Mouse (Mus musculus): ENCODE measurements around the gene Phrf1. TPM values are rescaled to one million over a fixed set of nuclear protein-coding genes. Genes with fewer than 3 reads are reported as not detected.
A peak's percentile ranks its signal among the peaks of the same experiment; 100 is the strongest.
"Not testable (repeated sequence)": the region's sequence is repeated elsewhere in the genome, so short reads cannot be mapped to it uniquely, and the experiment has no call there.

Phrf1 gene
- polyA plus RNA-seq, 1 experiment from 2014 or later = 131 TPM

DNA sequence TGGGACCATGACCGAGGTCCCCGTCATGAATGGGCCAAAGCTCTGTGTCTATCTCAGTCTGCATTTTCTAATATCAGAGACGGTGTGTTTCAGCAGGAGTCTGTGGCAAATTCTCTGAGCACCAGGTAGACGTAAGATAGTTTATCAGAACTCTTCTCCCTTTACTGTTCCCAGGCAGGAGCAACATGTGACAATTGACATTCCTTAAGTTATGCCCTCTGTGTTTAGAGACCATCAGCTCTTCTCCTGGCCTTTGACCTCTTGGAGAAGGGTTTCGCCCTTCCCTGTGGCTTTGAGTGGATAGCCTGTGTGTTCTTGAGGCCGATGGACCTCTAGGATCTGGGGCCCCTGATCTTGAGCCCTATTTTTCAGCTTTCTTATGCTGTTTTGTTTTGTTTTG is 1.1 kb downstream of the Phrf1 start:
- H3K4me1 ChIP-seq = peaks cover 20% of the 10 kb centered on the region
- no peaks in the 10 kb centered on the region for H3K27me3 ChIP-seq (ENCODE audit: low read depth, poor library complexity, severe bottlenecking)
- peaks cover 44% of the 10 kb centered on the region for H3K36me3 ChIP-seq
- DNase-seq (ENCODE audit: low spot score) = no peak
- peak overlapping the region; percentile 98 for H3K27ac ChIP-seq
- no peaks in the 10 kb centered on the region for H3K9me3 ChIP-seq (replicated peaks)
- peak overlapping the region; percentile 99 for H3K4me3 ChIP-seq
- 68% methylated on average over 6 of the region's 6 CpGs for WGBS

DNA sequence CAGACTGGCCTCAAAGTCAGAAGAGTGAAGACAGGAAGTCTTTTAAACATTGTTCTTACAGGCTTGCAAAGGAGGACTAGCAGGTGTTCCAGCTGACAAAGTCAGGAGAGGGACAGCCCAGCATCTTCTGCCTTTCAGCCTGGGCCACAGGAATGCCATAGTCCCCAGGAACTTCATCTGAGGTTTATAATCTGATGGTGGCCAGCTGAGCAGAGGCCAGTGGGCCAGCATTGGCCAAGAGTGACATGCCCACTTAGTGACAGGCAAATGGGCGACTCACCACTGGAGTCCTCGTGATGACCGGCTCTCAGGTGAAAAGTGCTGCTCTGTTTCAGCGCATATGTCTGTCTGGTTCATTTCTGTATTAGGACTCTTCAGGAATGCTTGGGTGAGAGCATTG is 2.0 kb downstream of the Phrf1 start:
- no peak for DNase-seq (ENCODE audit: low spot score)
- H3K4me3 ChIP-seq = no peak overlapping the region
- H3K27me3 ChIP-seq (ENCODE audit: low read depth, poor library complexity, severe bottlenecking) = no peaks in the 10 kb centered on the region
- H3K36me3 ChIP-seq = peaks cover 52% of the 10 kb centered on the region
- no peaks in the 10 kb centered on the region for H3K9me3 ChIP-seq (replicated peaks)
- peaks cover 20% of the 10 kb centered on the region for H3K4me1 ChIP-seq
- 97% methylated on average over 4 of the region's 4 CpGs for WGBS
- no peak overlapping the region for H3K27ac ChIP-seq

DNA sequence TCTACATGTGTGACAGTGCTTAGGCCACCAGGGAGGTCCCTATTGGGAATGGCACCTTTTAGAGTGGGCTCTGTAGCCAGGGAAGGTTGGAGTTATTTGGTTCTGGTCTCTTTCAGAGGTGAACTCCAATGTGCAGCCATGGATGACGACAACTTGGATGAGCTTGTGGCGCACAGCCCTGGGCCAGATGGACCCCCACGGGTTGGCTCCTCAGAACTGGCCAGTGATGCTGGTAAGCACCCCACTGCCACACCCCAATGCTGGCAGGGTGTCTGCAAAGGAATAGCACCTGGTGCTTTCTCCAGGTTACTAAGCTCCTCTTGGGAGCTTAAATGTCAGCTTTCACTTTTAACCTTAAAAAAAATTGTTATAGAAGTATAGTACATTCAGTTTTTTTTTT is 2.5 kb downstream of the Phrf1 start:
- H3K4me1 ChIP-seq = peaks cover 20% of the 10 kb centered on the region
- WGBS = 94% methylated on average over 3 of the region's 3 CpGs
- no peaks in the 10 kb centered on the region for H3K9me3 ChIP-seq (replicated peaks)
- H3K4me3 ChIP-seq = no peak overlapping the region
- H3K27ac ChIP-seq = no peak overlapping the region
- DNase-seq (ENCODE audit: low spot score) = no peak
- H3K27me3 ChIP-seq (ENCODE audit: low read depth, poor library complexity, severe bottlenecking) = no peaks in the 10 kb centered on the region
- H3K36me3 ChIP-seq = peaks cover 58% of the 10 kb centered on the region

DNA sequence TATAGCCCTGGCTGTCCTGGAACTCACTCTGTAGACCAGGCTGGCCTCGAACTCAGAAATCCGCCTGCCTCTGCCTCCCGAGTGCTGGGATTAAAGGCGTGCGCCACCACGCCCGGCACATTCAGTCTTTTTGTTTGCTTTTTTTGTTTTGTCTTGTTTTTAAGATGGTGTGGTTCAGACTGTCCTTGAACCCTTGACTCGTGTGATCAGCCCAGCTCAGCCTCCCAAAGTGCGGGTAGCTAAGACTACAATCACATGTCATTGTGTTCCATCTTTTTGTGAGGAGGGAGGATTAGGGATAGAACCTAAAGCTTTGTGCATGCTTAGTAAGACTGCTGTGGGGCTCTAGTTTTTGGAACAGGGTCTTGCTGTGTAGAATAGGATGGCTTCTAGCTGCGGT is 3.0 kb downstream of the Phrf1 start:
- Histone ChIP-seq H3K4me3 (no peak overlapping the region), H3K36me3 (peaks cover 62% of the 10 kb centered on the region), H3K27ac (no peak overlapping the region), H3K27me3 (ENCODE audit: low read depth, poor library complexity, severe bottlenecking) (no peaks in the 10 kb centered on the region), H3K4me1 (peaks cover 20% of the 10 kb centered on the region), H3K9me3 (replicated peaks) (no peaks in the 10 kb centered on the region)
- DNase-seq (ENCODE audit: low spot score) = no peak
- 94% methylated on average over 10 of the region's 10 CpGs for WGBS

DNA sequence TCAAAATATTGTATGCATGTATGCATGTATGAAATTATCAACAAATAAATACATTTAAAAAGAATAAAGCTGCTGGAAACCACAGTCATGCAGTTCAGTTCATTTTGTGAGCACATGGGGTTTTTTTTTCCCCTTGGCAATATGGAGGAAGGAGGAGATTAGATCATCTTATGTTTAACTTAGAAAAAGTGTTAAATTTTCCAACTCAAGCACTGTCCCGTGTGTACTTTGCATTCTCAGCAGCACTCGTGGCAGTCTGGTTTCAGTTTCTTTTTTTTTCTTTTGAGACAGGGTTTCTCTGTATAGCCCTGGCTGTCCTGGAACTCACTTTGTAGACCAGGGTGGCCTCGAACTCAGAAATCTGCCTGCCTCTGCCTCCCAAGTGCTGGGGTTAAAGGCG is 21.9 kb downstream of the Phrf1 start:
- H3K9me3 ChIP-seq (replicated peaks); H3K4me3 ChIP-seq; H3K27me3 ChIP-seq (ENCODE audit: low read depth, poor library complexity, severe bottlenecking); DNase-seq (ENCODE audit: low spot score); H3K27ac ChIP-seq; H3K4me1 ChIP-seq: not testable (repeated sequence)
- peaks cover 97% of the 10 kb centered on the region for H3K36me3 ChIP-seq
- 96% methylated on average over 4 of the region's 4 CpGs for WGBS

DNA sequence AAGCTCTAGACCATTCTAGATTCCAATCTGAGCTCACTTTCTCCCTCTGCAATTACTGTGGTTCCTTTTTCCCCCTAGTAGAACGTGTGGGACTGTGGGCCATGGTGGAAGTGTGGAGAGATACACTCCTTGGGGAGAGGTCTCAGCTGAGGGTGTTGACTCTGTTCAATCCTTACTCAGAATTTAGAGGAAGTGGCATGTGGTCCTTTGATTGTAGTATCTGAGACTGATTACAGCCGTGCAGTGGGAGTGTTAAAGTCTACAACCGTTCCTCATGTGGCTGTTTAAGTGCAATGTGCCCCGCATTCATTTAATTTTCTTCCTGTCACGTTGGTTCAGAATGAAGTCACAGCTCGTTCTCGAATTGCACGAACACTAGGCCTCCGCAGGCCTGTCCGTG is 27.6 kb downstream of the Phrf1 start:
- no peaks in the 10 kb centered on the region for H3K27me3 ChIP-seq (ENCODE audit: low read depth, poor library complexity, severe bottlenecking)
- WGBS = 95% methylated on average over 10 of the region's 10 CpGs
- no peak for DNase-seq (ENCODE audit: low spot score)
- H3K27ac ChIP-seq = no peak overlapping the region
- H3K4me3 ChIP-seq = no peak overlapping the region
- H3K9me3 ChIP-seq (replicated peaks) = no peaks in the 10 kb centered on the region
- no peaks in the 10 kb centered on the region for H3K4me1 ChIP-seq
- peaks cover 97% of the 10 kb centered on the region for H3K36me3 ChIP-seq

DNA sequence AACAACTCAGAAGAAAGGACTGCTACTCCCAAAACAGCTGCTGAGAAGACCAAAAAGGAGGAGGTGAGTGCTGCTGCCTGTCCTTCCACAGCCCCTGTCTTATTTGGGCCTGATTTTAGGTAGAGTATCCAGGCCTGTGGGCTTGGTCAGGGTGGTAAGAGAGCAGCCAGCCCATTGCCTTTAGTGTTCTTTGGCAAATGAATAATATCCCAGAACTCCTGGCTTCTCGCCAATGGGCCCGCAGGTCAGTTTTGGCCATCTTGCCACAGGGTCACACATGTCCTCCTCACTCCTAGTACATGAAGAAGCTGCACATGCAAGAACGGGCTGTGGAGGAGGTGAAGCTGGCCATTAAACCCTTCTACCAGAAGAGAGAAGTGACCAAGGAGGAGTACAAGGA is 32.9 kb downstream of the Phrf1 start:
- no peaks in the 10 kb centered on the region for H3K27me3 ChIP-seq (ENCODE audit: low read depth, poor library complexity, severe bottlenecking)
- H3K9me3 ChIP-seq (replicated peaks) = no peaks in the 10 kb centered on the region
- DNase-seq (ENCODE audit: low spot score) = no peak
- no peak overlapping the region for H3K4me3 ChIP-seq
- no peak overlapping the region for H3K27ac ChIP-seq
- H3K36me3 ChIP-seq = peaks cover 83% of the 10 kb centered on the region
- peaks cover 17% of the 10 kb centered on the region for H3K4me1 ChIP-seq
- WGBS = 96% methylated on average over 3 of the region's 3 CpGs

DNA sequence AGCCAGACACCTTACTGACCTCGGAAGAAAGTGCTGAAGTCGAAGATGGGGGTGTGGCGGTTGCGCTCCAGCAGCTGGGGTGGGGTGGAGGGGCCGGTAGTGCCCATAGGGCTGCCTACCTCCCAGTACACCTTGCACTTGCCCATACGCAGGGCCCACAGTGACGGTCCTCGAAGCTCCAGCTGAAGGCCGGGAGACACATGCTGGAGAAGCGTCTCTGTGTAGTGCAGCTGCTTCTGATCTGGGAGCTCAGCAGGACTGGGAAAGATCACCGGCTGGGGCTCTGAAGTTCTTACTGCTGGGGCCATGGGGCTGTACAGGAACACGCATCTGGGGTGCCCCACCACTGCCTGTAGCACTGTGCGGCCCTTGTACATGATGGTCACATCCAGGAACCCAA is 35.1 kb downstream of the Phrf1 start:
- DNase-seq (ENCODE audit: low spot score) = no peak
- whole genome bisulfite sequencing = 92% methylated on average over 13 of the region's 13 CpGs
- H3K27ac ChIP-seq = no peak overlapping the region
- peaks cover 61% of the 10 kb centered on the region for H3K36me3 ChIP-seq
- H3K4me3 ChIP-seq = no peak overlapping the region
- H3K9me3 ChIP-seq (replicated peaks) = no peaks in the 10 kb centered on the region
- H3K27me3 ChIP-seq (ENCODE audit: low read depth, poor library complexity, severe bottlenecking) = no peaks in the 10 kb centered on the region
- H3K4me1 ChIP-seq = peaks cover 19% of the 10 kb centered on the region

DNA sequence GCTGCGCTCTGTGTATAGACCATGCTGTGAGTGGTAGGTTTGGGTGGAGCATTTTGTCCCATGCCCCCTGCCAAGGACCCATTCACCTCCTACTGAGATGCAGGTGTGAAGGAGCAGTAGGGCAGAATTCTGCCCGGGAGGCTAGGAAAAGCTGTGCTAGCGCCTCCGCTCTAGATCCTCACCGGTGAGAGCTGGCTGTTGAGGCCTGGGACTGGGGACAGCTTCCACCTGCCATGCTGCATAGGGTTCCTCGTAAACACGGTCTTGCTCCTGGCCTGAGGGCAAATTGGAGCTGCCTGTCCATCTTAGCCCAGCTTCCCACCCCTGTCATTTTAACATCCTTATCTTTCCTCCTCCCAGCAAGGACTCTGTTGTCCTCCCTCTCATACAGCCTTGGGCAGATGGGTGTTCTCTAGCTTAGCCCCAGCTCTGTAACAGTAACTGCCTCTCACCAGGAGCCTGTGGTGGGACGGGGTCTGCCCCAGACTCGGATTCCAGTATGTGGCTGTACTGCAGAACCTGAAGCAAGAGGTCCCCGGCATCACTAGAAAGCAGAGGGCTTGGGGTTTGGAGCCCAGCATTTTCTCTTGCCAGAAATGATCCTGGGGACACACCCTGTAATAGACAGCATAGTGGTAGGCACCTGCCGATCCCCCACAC is 35.6 kb downstream of the Phrf1 start:
- 74% methylated on average over 11 of the region's 11 CpGs for WGBS

DNA sequence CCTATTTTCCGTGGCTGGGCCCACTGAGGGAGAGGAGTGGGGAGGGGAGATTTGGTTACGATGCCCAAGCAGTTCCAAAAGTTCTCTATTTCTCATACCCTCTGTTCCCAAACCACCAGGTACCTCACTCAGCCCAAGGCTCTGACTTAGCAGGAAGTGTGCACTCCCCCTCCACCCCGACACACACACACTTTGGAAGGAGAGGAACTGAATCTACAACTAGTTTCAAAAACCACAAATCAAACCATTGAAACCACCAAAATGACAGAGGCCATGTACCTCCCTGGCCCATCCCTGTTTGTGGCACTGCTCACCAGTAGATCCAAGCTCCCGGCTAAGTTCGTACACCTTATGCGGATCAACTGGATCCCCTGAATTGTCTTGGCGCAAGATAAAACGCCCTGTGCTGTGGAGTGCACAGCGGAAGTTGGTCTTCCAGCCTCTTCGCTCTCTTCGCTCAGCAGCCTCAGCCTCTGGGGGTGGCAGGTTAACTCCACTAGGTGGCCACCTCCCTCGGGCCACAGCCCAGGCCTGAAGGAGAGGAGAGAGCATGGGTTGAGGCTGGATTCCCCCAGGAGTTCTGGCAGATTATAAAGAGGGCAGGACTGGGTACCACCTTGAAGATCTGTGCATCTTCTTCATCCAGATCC is 36.3 kb downstream of the Phrf1 start:
- WGBS = 37% methylated on average over 12 of the region's 12 CpGs
- H3K27me3 ChIP-seq (ENCODE audit: low read depth, poor library complexity, severe bottlenecking) = no peaks in the 10 kb centered on the region
- no peak overlapping the region for H3K27ac ChIP-seq
- peaks cover 49% of the 10 kb centered on the region for H3K36me3 ChIP-seq
- H3K4me1 ChIP-seq = peaks cover 23% of the 10 kb centered on the region
- DNase-seq (ENCODE audit: low spot score) = peak; percentile 55
- no peaks in the 10 kb centered on the region for H3K9me3 ChIP-seq (replicated peaks)
- H3K4me3 ChIP-seq = no peak overlapping the region

More for the DNA sequence above, 35.6 kb downstream of the Phrf1 start:
- H3K36me3 ChIP-seq = peaks cover 56% of the 10 kb centered on the region
- H3K27ac ChIP-seq = no peak overlapping the region
- no peak for DNase-seq (ENCODE audit: low spot score)
- no peaks in the 10 kb centered on the region for H3K27me3 ChIP-seq (ENCODE audit: low read depth, poor library complexity, severe bottlenecking)
- no peaks in the 10 kb centered on the region for H3K9me3 ChIP-seq (replicated peaks)
- no peak overlapping the region for H3K4me3 ChIP-seq
- H3K4me1 ChIP-seq = peaks cover 21% of the 10 kb centered on the region

DNA sequence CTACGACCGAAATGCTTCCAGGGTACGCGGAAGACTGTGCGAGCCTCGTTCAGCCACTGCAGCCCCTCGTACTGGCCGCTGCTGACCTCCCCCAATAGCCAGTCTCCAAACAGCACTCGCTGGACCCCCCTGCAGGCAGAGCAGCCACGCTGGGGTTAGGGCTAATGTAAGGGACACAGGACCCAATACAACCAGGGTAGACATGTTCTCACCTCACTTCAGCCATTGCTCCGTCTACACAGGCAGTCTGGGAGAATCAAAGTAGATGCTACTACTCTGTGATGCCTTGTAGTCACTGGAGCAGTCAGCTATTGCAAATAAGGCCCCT is 36.8 kb downstream of the Phrf1 start:
- Histone ChIP-seq H3K9me3 (replicated peaks) (no peaks in the 10 kb centered on the region), H3K27me3 (ENCODE audit: low read depth, poor library complexity, severe bottlenecking) (no peaks in the 10 kb centered on the region), H3K36me3 (peaks cover 44% of the 10 kb centered on the region), H3K4me3 (no peak overlapping the region), H3K27ac (no peak overlapping the region), H3K4me1 (peaks cover 23% of the 10 kb centered on the region)
- 47% methylated on average over 11 of the region's 11 CpGs for WGBS
- DNase-seq (ENCODE audit: low spot score) = no peak

DNA sequence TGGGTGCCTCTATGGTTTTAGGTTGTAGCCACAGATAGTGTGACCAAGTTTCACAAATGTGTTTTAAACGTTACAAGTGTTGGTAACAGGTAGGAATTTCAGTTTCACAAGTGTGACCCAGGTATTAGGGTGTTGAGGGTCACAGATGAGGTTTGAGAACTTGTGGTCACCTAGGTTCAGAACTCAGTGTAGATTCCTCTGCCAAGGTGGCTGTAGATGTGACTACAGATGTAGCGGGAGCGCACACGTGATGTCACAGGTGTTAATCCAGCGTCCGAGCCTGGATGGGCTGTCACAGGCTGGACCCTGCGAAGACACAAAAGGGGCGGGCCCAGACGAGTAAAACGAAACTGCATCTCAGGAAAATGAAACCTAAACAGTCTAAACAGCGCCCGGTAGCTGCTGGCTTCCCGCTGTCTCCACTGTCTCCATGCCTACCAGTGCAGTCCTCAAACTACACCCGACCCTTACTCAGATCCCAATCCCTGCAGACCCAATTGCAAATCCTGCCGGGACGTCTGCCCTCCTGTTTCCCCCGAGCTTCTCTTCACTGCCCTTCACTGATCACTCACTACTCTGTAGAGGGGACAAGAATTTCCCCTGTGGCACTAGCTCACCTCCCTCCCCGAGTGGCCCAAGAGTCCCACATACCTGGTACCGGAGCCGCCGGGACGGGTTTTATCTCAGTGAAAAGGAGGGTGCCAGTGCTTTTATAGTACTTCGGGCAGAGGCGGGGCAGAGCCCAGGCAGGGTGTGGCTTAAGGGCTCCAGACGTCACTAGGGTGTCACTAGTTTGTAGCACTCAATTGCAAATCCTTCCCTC is 37.4 kb downstream of the Phrf1 start, which contains the start of gene Irf7:
Gene Irf7 (minus strand): TSS at position 743 of the 823 bp plus-strand sequence.
- whole genome bisulfite sequencing = 14% methylated on average over 25 of the region's 25 CpGs
- Histone ChIP-seq H3K27me3 (ENCODE audit: low read depth, poor library complexity, severe bottlenecking) (no peaks in the 10 kb centered on the region), H3K4me1 (peaks cover 23% of the 10 kb centered on the region), H3K36me3 (peaks cover 38% of the 10 kb centered on the region), H3K9me3 (replicated peaks) (no peaks in the 10 kb centered on the region), H3K4me3 (peak within 1 kb of the TSS; percentile 46), H3K27ac (peak within 1 kb of the TSS; percentile 11)
- DNase-seq (ENCODE audit: low spot score) = no peak

Measured in limb, embryonic 10.5 days (tissue).